In the genomic region with DNA sequence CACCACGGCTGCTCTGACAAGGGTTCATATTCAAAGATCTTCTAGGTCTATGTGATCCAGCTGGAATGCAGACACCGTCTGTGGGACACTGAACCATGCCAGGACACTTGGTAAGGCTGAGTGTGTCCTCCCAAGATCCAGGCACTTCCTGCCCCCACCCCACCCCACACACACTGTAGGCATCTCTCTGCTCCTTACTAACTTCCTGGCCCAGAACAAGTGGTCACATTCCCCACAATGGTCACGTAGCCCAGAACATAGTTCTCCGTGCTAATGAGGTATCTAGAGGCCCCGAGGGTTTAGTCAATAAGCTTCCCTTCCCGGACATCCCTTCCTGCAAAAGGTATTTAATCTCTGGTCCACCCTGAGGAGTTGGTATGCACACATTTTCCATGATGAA, we compare ENCODE assay signal across 22 mouse cellular contexts. TPM values are rescaled to one million over a fixed set of nuclear protein-coding genes. Genes with fewer than 3 reads are reported as not detected.
DNase-seq lines count a peak whose midpoint lies in the region; ATAC-seq and TF ChIP-seq lines count a peak whose summit lies in the region.
"Had no signal": no experiment of that assay in that cellular context is flagged by ENCODE, and none has a peak within 500 bp of the region (broad histone marks: within the 10 kb centered on the region; RNA-seq: fewer than 3 reads in every experiment).

No protein-coding gene starts in this region.

- ATAC-seq in heart, embryonic 16.5 days (replicated peaks; ENCODE audit: extremely low read depth, insufficient read depth, low FRiP score) = peak; percentile 45; the same call in 1 of the 2 replicates
- peak; percentile 35; the same call in 1 of the 2 replicates for ATAC-seq in lung, postnatal 0 days
- peak; percentile 70 for ATAC-seq in Patski
- ATAC-seq: forebrain, embryonic 13.5 days; forebrain, embryonic 16.5 days; hindbrain, postnatal 0 days; inflammation-experienced regulatory T-cells, adult 6 months; intestine, embryonic 16.5 days had no signal

- DNase-seq in gastrocnemius, adult 2 months = no peak
- DNase-seq in gastrocnemius, adult 8-10 months (ENCODE audit: low spot score in 2 of 2) = no peak
- DNase-seq in heart, embryonic 10.5 days (ENCODE audit: low spot score) = no peak
- no peak for DNase-seq in lung, postnatal 0 days (ENCODE audit: low spot score)
- no peak for DNase-seq in lung, adult 18-20 months
- DNase-seq in Patski (ENCODE audit: low read depth, low spot score) = no peak
- DNase-seq: adrenal gland, postnatal 10 days; adrenal gland, postnatal 36 days; cerebellum, adult 18-20 months; cerebellum, adult 9-10 months; cerebellum, postnatal 14 days; gastrocnemius, postnatal 25 days; heart, postnatal 10 days had no signal

- peaks cover 4% of the 10 kb centered on the region; the same call in 1 of the 2 replicates for H3K9me3 ChIP-seq in heart, embryonic 16.5 days (replicated peaks; ENCODE audit: control insufficient read depth, low read length)
- peaks cover 3% of the 10 kb centered on the region; the same call in 1 of the 2 replicates for H3K9me3 ChIP-seq in heart, embryonic 10.5 days
- H3K9me3 ChIP-seq in lung, postnatal 0 days (ENCODE audit: low read length) = no peaks in the 10 kb centered on the region
- H3K9me3 ChIP-seq: forebrain, embryonic 10.5 days; forebrain, embryonic 13.5 days had no signal

- intact Hi-C loops in gastrocnemius, adult 2 months (cut with DNase I) = no loop called here

- H3K4me3 ChIP-seq in gastrocnemius, adult 2 months = no peak overlapping the region
- H3K4me3 ChIP-seq in heart, embryonic 16.5 days (ENCODE audit: low read length) = no peak overlapping the region
- H3K4me3 ChIP-seq in heart, embryonic 10.5 days = no peak overlapping the region
- no peak overlapping the region for H3K4me3 ChIP-seq in lung, postnatal 0 days (ENCODE audit: low read depth, low read length)
- H3K4me3 ChIP-seq: forebrain, embryonic 10.5 days; forebrain, embryonic 13.5 days; heart, embryonic 13.5 days had no signal

- TF ChIP-seq EP300 in lung, postnatal 0 days (IDR thresholded peaks at IDR 0.05) = no peak

- H3K36me3 ChIP-seq in heart, embryonic 16.5 days (ENCODE audit: control insufficient read depth, insufficient read depth) = no peaks in the 10 kb centered on the region
- no peaks in the 10 kb centered on the region for H3K36me3 ChIP-seq in heart, embryonic 10.5 days
- no peaks in the 10 kb centered on the region for H3K36me3 ChIP-seq in lung, postnatal 0 days (ENCODE audit: insufficient read depth, low read length)
- H3K36me3 ChIP-seq: forebrain, embryonic 10.5 days; heart, embryonic 13.5 days had no signal

- in situ Hi-C loops in Patski (cut with MboI; ENCODE audit: low pct_unique_long_range_greater_than_20kb) = no loop called here

- peak overlapping the region; percentile 24 for H3K27ac ChIP-seq in gastrocnemius, adult 2 months
- H3K27ac ChIP-seq in heart, embryonic 16.5 days (ENCODE audit: low read length) = no peak overlapping the region
- no peak overlapping the region for H3K27ac ChIP-seq in heart, embryonic 10.5 days
- no peak overlapping the region for H3K27ac ChIP-seq in lung, postnatal 0 days (ENCODE audit: low read length)
- H3K27ac ChIP-seq: forebrain, embryonic 10.5 days; forebrain, embryonic 13.5 days; heart, embryonic 13.5 days; hindbrain, embryonic 14.5 days; hindbrain, postnatal 0 days had no signal

- POLR2A ChIA-PET in Patski (lab: Charles Lee) = no interaction called here

- no peak for TF ChIP-seq CTCF in gastrocnemius, adult 2 months (IDR thresholded peaks at IDR 0.05)
- no peak for TF ChIP-seq CTCF in lung, postnatal 0 days (IDR thresholded peaks at IDR 0.05)
- TF ChIP-seq CTCF in Patski (IDR thresholded peaks at IDR 0.05) = no peak

- no peak overlapping the region for H3K9ac ChIP-seq in heart, embryonic 16.5 days (ENCODE audit: low read length)
- no peak overlapping the region for H3K9ac ChIP-seq in lung, postnatal 0 days (replicated peaks; ENCODE audit: low read depth)
- H3K9ac ChIP-seq: forebrain, embryonic 13.5 days; heart, embryonic 13.5 days; hindbrain, embryonic 14.5 days had no signal

- CTCF ChIA-PET in Patski (lab: Charles Lee) = interaction anchor here (1.0 kb wide), 1 partner anchor 82 kb away, joined by 3 read pairs; no protein-coding TSS in a partner anchor

- H3K27me3 ChIP-seq in heart, embryonic 16.5 days (ENCODE audit: control insufficient read depth, insufficient read depth, low read length) = no peaks in the 10 kb centered on the region
- no peaks in the 10 kb centered on the region for H3K27me3 ChIP-seq in heart, embryonic 10.5 days (ENCODE audit: insufficient read depth, poor library complexity, severe bottlenecking)
- H3K27me3 ChIP-seq in lung, postnatal 0 days (replicated peaks; ENCODE audit: insufficient read depth, low read length) = no peaks in the 10 kb centered on the region
- no peaks in the 10 kb centered on the region for H3K27me3 ChIP-seq in Patski
- H3K27me3 ChIP-seq: forebrain, embryonic 13.5 days; heart, embryonic 13.5 days had no signal

- H3K4me2 ChIP-seq in heart, embryonic 16.5 days (ENCODE audit: low read depth, low read length) = no peak overlapping the region
- no peak overlapping the region for H3K4me2 ChIP-seq in lung, postnatal 0 days (replicated peaks; ENCODE audit: low read depth, low read length)
- H3K4me2 ChIP-seq: forebrain, embryonic 13.5 days; heart, embryonic 13.5 days; hindbrain, embryonic 14.5 days had no signal

- WGBS in heart, embryonic 16.5 days = 72% methylated on average over 6 of the region's 6 CpGs
- WGBS in heart, embryonic 10.5 days = 74% methylated on average over 6 of the region's 6 CpGs
- 62% methylated on average over 6 of the region's 6 CpGs for WGBS in lung, postnatal 0 days

- H3K4me1 ChIP-seq in heart, embryonic 16.5 days (ENCODE audit: control insufficient read depth, insufficient read depth, low read length) = no peaks in the 10 kb centered on the region
- H3K4me1 ChIP-seq in heart, embryonic 10.5 days = no peaks in the 10 kb centered on the region
- H3K4me1 ChIP-seq in lung, postnatal 0 days (ENCODE audit: insufficient read depth, low read depth, low read length) = no peaks in the 10 kb centered on the region
- H3K4me1 ChIP-seq: forebrain, embryonic 10.5 days; forebrain, embryonic 13.5 days had no signal

RNA-seq across cellular contexts. Expression of a gene that starts 54.5 kb away (rescaled TPM):
- 10 to 100 TPM; 13.8 to 24.2 TPM for total RNA-seq in gastrocnemius, adult 2 months (2021)
- total RNA-seq in gastrocnemius, adult 8-10 months (2022) = 10 to 100 TPM in 3 of 4 experiments, 1 to 10 TPM in 1; 8.5 to 18.9 (median 12.4) TPM
- polyA plus RNA-seq in heart, embryonic 16.5 days (2015; fragmentation: Nextera tagmentation; extraction: Ambion mirVana) = 44.5 and 47.5 TPM in 2 replicates
- 7.4 and 10.0 TPM in 2 replicates for polyA plus RNA-seq in heart, embryonic 10.5 days (2016; fragmentation: Nextera tagmentation; extraction: Ambion mirVana)
- polyA plus RNA-seq in lung, postnatal 0 days (2015; fragmentation: Nextera tagmentation; extraction: Ambion mirVana) = 318 and 355 TPM in 2 replicates
- polyA plus RNA-seq in Patski (2021) = 66.6 TPM
